Mouse (Mus musculus) lung, adult 2 months (tissue): ENCODE measurements around the gene Eif3g.

Experiments
- CTCF ChIP-seq: fragments of 200-500 bp; IDR thresholded peaks from 2 replicates; pipeline ENCODE4 v1.5.1; 2011; ENCODE audit warnings: mild to moderate bottlenecking, low read length, control low read depth; ENCODE audit not compliant: insufficient read depth
- POLR2A ChIP-seq: fragments of 200-500 bp; IDR thresholded peaks from 2 replicates; pipeline ENCODE4 v1.6.1; 2011; ENCODE audit warnings: low read depth, mild to moderate bottlenecking, control low read depth, low read length, borderline replicate concordance; ENCODE audit errors: extremely low read depth

DNA sequence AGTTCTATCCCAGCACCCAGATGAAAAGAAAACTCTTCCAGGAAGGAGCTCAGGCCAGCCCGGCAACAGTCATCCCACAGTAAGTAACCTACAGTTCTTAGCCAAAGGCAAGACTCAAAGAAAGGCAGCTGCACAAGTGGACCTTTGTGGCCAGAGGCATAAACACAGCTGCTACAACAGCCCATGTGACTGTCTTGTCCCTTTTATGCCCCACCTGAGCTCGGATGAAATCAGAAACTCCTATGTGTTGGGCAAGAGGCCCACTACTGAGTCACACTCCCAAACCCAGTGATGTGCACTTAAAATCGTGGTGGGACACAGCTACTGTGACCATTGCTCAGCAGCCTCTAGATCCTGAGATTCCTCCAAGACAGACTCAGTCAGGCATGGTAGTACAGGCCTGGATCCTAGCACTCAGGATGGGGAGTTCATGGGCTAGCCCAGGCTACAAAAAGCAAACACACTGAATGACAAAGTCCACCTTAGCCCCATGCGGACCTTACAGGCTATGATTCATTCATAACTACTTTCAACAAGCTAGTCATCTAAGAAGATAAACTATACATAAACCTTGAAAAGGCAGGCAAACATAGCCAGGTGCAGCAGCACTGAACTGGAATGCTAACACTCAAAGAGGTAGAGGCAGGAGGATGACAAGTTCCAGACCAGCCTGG is 46.4 kb upstream of the Eif3g start:
- TF ChIP-seq CTCF (no peak), POLR2A (no peak)
